Mouse (Mus musculus): ENCODE data around the gene Slc35b2.
A peak's percentile ranks its signal among the peaks of the same experiment; 100 is the strongest.

Gene Slc35b2

DNA sequence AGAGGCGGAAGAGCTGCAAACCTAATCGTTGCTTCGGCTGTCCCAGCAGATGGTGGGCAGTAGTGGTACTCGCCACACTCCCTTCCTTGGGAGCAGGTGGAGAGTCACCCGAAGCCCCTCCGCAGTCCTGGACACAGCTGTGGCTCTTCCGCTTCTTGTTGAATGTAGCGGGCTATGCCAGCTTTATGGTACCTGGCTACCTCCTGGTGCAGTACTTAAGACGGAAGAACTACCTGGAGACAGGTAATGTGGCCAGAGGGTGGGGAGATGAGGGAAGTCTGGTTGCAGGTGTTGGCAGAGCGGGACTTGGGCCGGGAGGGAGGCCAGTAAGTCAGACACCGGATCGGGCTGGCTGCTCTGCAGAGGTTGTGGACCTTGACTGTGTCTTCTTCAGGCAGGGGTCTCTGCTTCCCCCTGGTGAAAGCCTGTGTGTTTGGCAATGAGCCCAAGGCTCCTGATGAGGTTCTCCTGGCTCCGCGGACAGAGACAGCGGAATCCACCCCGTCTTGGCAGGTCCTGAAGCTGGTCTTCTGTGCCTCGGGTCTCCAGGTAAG lies 934 bp downstream of the Slc35b2 start:
- H3K4me3 ChIP-seq (replicated peaks; ENCODE audit: low read length): peak overlapping the region; percentile 98
- peaks cover 66% of the 10 kb centered on the region for H3K4me1 ChIP-seq (replicated peaks; ENCODE audit: low read depth, low read length)
- TF ChIP-seq NANOG (IDR thresholded peaks at IDR 0.05; ENCODE audit: borderline replicate concordance, low read length) (no peak), POU5F1 (IDR thresholded peaks at IDR 0.05; ENCODE audit: borderline replicate concordance, low read length) (no peak)
- H3K36me3 ChIP-seq (ENCODE audit: insufficient read depth, low read length): peaks cover 61% of the 10 kb centered on the region
- no peaks in the 10 kb centered on the region for H3K27me3 ChIP-seq (ENCODE audit: insufficient read depth, low read length)
- H3K9me3 ChIP-seq (ENCODE audit: low read length): peaks cover 19% of the 10 kb centered on the region; the same call in 1 of the 2 replicates

DNA sequence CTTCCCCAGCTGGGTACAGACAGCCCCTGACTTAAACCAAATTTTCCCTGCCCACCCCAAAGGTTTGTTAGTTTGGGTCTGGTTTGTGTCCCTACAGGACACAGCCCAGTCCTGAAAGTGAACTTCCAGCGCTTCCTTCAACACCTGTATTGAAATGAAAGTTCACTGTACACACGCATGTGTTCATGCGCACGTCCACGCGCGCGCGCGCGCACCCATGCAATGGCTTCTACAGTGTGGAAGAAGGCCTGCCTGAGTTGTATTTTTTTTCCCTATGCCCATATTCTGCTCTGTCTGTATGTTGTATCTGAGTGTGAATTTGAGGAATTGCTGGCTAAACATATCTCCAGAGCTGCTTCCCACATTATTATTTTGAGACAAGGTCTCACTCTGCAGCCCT lies 1.4 kb downstream of the Slc35b2 start:
- no peaks in the 10 kb centered on the region for H3K27me3 ChIP-seq (ENCODE audit: insufficient read depth, low read length)
- TF ChIP-seq POU5F1 (IDR thresholded peaks at IDR 0.05; ENCODE audit: borderline replicate concordance, low read length) (no peak), NANOG (IDR thresholded peaks at IDR 0.05; ENCODE audit: borderline replicate concordance, low read length) (no peak), CTCF (conservative IDR thresholded peaks at IDR 0.05; ENCODE audit: low read length) (no peak)
- peaks cover 64% of the 10 kb centered on the region for H3K36me3 ChIP-seq (ENCODE audit: insufficient read depth, low read length)
- peaks cover 24% of the 10 kb centered on the region; the same call in 1 of the 2 replicates for H3K9me3 ChIP-seq (ENCODE audit: low read length)
- H3K4me3 ChIP-seq (replicated peaks; ENCODE audit: low read length): peak overlapping the region; percentile 98
- peaks cover 68% of the 10 kb centered on the region for H3K4me1 ChIP-seq (replicated peaks; ENCODE audit: low read depth, low read length)

DNA sequence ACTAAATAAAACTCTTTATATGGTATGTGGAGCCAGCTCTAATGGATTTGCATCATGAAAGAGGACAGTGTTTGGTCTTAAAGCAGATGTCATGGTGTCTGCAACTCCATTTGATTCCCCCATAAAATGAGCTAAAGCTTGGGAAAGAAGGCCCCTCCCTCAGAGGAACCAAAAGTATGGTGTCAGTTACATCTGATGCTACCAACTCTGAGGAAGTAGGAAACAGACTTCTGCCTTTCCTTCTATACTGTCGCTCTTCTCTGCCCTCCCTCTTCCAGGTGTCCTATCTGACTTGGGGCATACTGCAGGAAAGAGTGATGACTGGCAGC lies 2.3 kb downstream of the Slc35b2 start:
- Histone ChIP-seq H3K9me3 (ENCODE audit: low read length) (peaks cover 33% of the 10 kb centered on the region; the same call in 1 of the 2 replicates), H3K4me3 (replicated peaks; ENCODE audit: low read length) (no peak overlapping the region), H3K27me3 (ENCODE audit: insufficient read depth, low read length) (no peaks in the 10 kb centered on the region), H3K4me1 (replicated peaks; ENCODE audit: low read depth, low read length) (peaks cover 74% of the 10 kb centered on the region), H3K36me3 (ENCODE audit: insufficient read depth, low read length) (peaks cover 66% of the 10 kb centered on the region)
- TF ChIP-seq POU5F1 (IDR thresholded peaks at IDR 0.05; ENCODE audit: borderline replicate concordance, low read length): no peak
- TF ChIP-seq CTCF (conservative IDR thresholded peaks at IDR 0.05; ENCODE audit: low read length): no peak
- TF ChIP-seq NANOG (IDR thresholded peaks at IDR 0.05; ENCODE audit: borderline replicate concordance, low read length): no peak

DNA sequence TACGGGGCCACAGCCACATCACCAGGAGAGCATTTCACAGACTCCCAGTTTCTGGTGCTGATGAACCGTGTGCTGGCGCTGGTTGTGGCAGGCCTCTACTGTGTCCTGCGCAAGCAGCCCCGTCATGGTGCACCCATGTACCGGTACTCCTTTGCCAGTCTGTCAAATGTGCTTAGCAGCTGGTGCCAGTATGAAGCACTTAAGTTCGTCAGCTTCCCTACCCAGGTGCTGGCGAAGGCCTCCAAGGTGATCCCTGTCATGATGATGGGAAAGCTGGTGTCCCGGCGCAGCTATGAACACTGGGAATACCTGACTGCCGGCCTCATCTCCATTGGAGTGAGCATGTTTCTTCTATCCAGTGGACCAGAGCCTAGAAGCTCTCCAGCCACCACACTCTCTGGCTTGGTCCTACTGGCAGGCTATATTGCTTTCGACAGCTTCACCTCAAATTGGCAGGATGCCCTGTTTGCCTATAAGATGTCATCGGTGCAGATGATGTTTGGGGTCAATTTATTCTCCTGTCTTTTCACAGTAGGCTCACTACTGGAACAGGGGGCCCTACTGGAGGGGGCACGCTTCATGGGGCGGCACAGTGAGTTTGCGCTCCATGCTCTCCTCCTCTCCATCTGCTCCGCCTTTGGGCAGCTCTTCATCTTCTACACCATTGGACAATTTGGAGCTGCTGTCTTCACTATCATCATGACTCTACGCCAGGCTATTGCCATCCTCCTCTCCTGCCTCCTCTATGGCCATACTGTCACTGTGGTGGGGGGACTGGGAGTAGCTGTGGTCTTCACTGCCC lies 2.9 kb downstream of the Slc35b2 start:
- Histone ChIP-seq H3K4me3 (replicated peaks; ENCODE audit: low read length) (no peak overlapping the region), H3K4me1 (replicated peaks; ENCODE audit: low read depth, low read length) (peaks cover 80% of the 10 kb centered on the region), H3K27me3 (ENCODE audit: insufficient read depth, low read length) (no peaks in the 10 kb centered on the region), H3K36me3 (ENCODE audit: insufficient read depth, low read length) (peaks cover 71% of the 10 kb centered on the region), H3K9me3 (ENCODE audit: low read length) (peaks cover 35% of the 10 kb centered on the region; the same call in 1 of the 2 replicates)
- TF ChIP-seq POU5F1 (IDR thresholded peaks at IDR 0.05; ENCODE audit: borderline replicate concordance, low read length) (no peak), NANOG (IDR thresholded peaks at IDR 0.05; ENCODE audit: borderline replicate concordance, low read length) (no peak), CTCF (conservative IDR thresholded peaks at IDR 0.05; ENCODE audit: low read length) (no peak)

DNA sequence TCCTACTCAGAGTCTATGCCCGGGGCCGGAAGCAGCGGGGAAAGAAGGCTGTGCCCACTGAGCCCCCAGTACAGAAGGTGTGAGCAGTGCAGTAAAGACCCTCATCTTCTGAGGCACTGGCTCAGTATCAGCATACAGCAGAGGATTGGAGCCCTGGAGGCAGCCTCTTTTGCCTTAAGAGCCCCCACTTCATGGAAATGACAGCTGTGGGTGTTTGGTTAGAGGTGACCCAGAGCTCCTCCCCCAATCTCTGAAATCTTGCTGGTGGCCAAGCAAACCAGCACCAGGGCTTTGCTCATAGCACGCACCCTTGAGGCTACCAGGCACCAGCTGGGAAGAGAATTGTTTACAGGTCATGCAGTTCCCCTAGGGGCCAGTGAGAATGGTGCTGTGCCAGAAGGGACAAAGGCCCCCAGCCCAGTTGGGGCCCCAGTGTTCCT lies 3.5 kb downstream of the Slc35b2 start:
- peaks cover 35% of the 10 kb centered on the region; the same call in 1 of the 2 replicates for H3K9me3 ChIP-seq (ENCODE audit: low read length)
- TF ChIP-seq POU5F1 (IDR thresholded peaks at IDR 0.05; ENCODE audit: borderline replicate concordance, low read length) (no peak), NANOG (IDR thresholded peaks at IDR 0.05; ENCODE audit: borderline replicate concordance, low read length) (no peak), CTCF (conservative IDR thresholded peaks at IDR 0.05; ENCODE audit: low read length) (no peak)

DNA sequence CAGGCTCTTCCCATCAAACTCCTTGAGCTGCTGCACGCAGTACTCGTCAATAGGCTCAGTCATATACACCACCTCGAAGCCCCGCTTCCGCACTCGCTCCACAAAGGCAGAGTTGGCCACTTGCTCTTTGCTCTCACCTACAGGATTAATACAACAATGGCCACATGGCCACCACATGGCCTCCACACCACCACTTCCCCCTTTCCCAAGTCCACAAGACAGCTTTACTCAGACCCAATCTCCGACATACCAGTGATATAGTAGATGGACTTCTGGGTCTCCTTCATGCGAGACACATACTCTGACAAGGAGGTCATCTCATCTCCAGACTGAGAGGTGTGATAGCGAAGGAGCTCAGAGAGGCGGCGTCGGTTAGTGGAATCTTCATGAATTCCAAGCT lies 5.3 kb downstream of the Slc35b2 start:
- no peaks in the 10 kb centered on the region for H3K27me3 ChIP-seq (ENCODE audit: insufficient read depth, low read length)
- H3K4me1 ChIP-seq (replicated peaks; ENCODE audit: low read depth, low read length): peaks cover 72% of the 10 kb centered on the region
- peaks cover 78% of the 10 kb centered on the region for H3K36me3 ChIP-seq (ENCODE audit: insufficient read depth, low read length)
- peak overlapping the region; percentile 98 for H3K4me3 ChIP-seq (replicated peaks; ENCODE audit: low read length)
- TF ChIP-seq NANOG (IDR thresholded peaks at IDR 0.05; ENCODE audit: borderline replicate concordance, low read length) (no peak), CTCF (conservative IDR thresholded peaks at IDR 0.05; ENCODE audit: low read length) (no peak), POU5F1 (IDR thresholded peaks at IDR 0.05; ENCODE audit: borderline replicate concordance, low read length) (no peak)
- peaks cover 35% of the 10 kb centered on the region; the same call in 1 of the 2 replicates for H3K9me3 ChIP-seq (ENCODE audit: low read length)

More for the DNA sequence above, 3.5 kb downstream of the Slc35b2 start:
- H3K36me3 ChIP-seq (ENCODE audit: insufficient read depth, low read length): peaks cover 75% of the 10 kb centered on the region
- H3K27me3 ChIP-seq (ENCODE audit: insufficient read depth, low read length): no peaks in the 10 kb centered on the region
- H3K4me1 ChIP-seq (replicated peaks; ENCODE audit: low read depth, low read length): peaks cover 80% of the 10 kb centered on the region
- H3K4me3 ChIP-seq (replicated peaks; ENCODE audit: low read length): no peak overlapping the region

DNA sequence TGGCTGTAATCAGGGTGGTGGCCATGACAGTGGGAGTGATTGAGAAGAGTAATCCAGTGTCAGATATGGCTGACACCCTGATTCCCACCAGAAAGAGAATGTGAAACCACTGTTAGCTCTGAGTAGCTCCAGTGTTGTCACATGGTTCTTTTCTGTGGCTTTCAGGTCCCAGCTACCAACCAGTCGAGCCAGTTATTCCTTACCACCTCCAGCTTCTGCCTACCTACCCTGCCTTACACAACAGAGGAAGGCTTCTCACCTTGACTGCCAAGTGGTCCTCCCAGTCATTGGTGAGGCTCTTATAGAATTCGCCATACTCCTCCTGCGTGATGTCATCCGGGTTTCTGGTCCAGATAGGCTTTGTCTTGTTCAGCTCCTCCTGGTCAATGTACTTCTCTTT lies 6.3 kb downstream of the Slc35b2 start:
- peak overlapping the region; percentile 98 for H3K4me3 ChIP-seq (replicated peaks; ENCODE audit: low read length)
- TF ChIP-seq CTCF (conservative IDR thresholded peaks at IDR 0.05; ENCODE audit: low read length) (no peak), POU5F1 (IDR thresholded peaks at IDR 0.05; ENCODE audit: borderline replicate concordance, low read length) (no peak)
- H3K4me1 ChIP-seq (replicated peaks; ENCODE audit: low read depth, low read length): peaks cover 74% of the 10 kb centered on the region
- peaks cover 76% of the 10 kb centered on the region for H3K36me3 ChIP-seq (ENCODE audit: insufficient read depth, low read length)
- peaks cover 35% of the 10 kb centered on the region; the same call in 1 of the 2 replicates for H3K9me3 ChIP-seq (ENCODE audit: low read length)
- H3K27me3 ChIP-seq (ENCODE audit: insufficient read depth, low read length): no peaks in the 10 kb centered on the region

DNA sequence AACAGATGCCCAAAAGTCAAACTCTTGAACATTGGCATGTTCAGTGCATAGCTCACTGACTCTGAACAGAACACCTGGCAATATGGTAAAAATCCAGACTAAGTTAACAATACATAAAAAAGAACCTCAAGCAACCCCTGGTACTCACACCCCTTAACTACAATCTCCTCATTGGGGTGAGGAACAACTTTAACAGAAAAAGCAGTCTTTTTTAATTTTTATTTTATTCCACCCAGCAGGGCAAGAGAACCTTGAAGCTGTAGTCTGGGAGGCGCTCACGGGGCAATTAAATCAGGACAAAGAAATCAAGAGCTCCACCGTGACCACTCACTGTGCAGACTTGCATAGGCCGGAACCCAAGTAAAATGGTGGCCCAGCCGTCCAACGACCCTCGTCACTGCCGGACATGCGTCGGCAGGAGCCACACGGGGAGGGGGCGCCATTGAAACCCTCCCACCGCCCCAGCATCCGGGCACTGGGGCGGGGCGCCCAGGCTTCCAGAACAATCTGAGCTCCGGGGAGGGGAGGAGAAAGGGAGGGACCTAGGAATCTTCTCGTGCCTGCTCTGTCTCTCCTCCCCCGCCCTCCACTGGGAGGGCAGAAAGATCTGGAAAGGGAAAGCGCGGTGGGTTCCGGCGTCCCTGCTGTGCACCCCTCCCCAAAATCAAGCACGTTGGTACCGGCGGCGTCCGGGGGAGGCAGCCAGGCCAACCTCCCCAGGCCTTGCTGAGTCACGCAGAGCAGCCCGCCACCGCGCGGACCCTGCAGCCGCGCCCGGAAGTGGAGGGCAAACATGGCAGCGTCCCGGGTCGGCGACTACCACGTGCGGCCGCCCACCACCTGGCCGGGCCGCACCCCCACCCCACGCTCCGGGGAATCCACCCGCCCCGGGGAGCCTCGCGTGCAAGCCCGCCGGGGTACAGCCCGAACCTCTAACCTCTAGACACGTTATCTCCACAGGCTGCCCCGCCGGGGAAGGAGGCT lies 8.7 kb downstream of the Slc35b2 start:
- no peak for TF ChIP-seq CTCF (conservative IDR thresholded peaks at IDR 0.05; ENCODE audit: low read length)
- no peak for TF ChIP-seq POU5F1 (IDR thresholded peaks at IDR 0.05; ENCODE audit: borderline replicate concordance, low read length)
- Histone ChIP-seq H3K4me1 (replicated peaks; ENCODE audit: low read depth, low read length) (peaks cover 73% of the 10 kb centered on the region), H3K9me3 (ENCODE audit: low read length) (peaks cover 31% of the 10 kb centered on the region; the same call in 1 of the 2 replicates), H3K36me3 (ENCODE audit: insufficient read depth, low read length) (peaks cover 52% of the 10 kb centered on the region), H3K27me3 (ENCODE audit: insufficient read depth, low read length) (no peaks in the 10 kb centered on the region), H3K4me3 (replicated peaks; ENCODE audit: low read length) (peak overlapping the region; percentile 98)

Data from E14TG2a.4 (cell line).